Mouse (Mus musculus): ENCODE measurements around the gene Wbp11. TPM values are rescaled to one million over a fixed set of nuclear protein-coding genes. Genes with fewer than 3 reads are reported as not detected.
"Not testable (repeated sequence)": the region's sequence is repeated elsewhere in the genome, so short reads cannot be mapped to it uniquely, and the experiment has no call there.

The Wbp11 gene
- polyA plus RNA-seq, 1 experiment, result 57.0 TPM

DNA sequence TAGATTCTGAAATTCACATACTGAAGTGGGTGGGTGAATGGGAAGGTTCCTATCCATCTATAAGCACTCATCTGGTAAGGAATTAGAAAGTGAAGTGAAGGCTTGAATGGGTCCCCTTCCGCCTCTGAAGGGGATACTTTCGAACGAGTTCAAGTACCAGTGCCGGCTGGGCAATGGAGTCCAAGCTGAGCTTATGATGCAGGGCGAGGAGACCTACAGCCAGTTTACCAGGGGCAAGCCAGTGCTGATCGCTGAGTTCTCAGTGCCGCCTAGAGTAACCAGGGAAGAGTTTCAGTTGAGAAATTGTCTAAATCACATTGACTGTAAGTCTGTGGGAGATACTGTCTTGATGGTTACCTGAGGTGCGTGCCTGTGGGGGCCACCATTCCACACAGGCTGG is 27.3 kb downstream of the Wbp11 start:
- no peak for DNase-seq
- no peak for TF ChIP-seq POLR2A (IDR thresholded peaks at IDR 0.05; ENCODE audit: borderline replicate concordance, insufficient read depth, low read length)
- no peak for TF ChIP-seq CTCF (IDR thresholded peaks at IDR 0.05; ENCODE audit: borderline replicate concordance, insufficient read depth, low read depth, low read length)
- Histone ChIP-seq H3K27me3 (ENCODE audit: control insufficient read depth, insufficient read depth, low read length) (no peaks in the 10 kb centered on the region), H3K4me3 (replicated peaks; ENCODE audit: insufficient read depth, low read depth, low read length) (no peak overlapping the region), H3K27ac (ENCODE audit: insufficient read depth, low read length) (no peak overlapping the region), H3K4me1 (ENCODE audit: control insufficient read depth, insufficient read depth, low read length) (no peaks in the 10 kb centered on the region)
- WGBS, result 95% methylated on average over 8 of the region's 8 CpGs

DNA sequence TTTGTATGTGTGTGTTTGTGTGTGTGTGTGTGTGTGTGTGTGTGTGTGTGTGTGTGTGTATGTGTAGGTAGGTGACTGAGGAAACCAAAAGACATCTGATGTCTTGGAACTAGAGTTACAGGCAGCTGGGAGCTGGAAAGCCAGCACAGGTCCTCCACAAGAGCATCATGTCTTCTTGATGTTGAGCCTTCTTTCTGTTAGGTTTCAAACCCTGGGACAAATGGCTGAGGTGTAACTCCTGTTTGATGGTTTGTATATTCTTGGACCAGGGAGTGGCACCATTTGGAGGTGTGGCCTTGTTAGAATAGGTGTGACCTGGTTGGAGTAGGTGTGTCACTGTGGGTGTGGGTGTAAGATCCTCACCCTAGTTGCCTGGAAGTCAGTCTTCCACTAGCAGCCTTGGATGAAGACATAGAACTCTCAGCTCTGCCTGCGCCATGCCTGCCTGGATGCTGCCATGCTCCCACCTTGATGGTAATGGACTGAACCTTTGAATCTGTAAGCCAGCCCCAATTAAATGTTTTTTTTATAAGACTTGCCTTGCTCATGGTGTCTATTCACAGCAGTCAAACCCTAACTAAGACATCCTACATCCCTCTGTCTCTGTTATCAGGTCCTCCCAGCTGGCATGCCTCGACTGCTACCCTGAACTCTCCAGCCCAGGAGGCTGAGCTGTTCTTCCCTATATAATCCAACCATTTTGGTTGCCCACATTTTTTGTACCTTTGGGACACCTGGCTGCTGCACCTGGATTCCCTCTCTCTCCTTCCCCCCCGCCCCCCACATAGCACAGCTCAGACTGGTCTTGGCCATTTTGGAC is 29.9 kb downstream of the Wbp11 start:
- not testable (repeated sequence) for H3K4me1 ChIP-seq (ENCODE audit: control insufficient read depth, insufficient read depth, low read length); DNase-seq; H3K27me3 ChIP-seq (ENCODE audit: control insufficient read depth, insufficient read depth, low read length); H3K27ac ChIP-seq (ENCODE audit: insufficient read depth, low read length); H3K4me3 ChIP-seq (replicated peaks; ENCODE audit: insufficient read depth, low read depth, low read length)
- 90% methylated on average over 3 of the region's 3 CpGs for WGBS

DNA sequence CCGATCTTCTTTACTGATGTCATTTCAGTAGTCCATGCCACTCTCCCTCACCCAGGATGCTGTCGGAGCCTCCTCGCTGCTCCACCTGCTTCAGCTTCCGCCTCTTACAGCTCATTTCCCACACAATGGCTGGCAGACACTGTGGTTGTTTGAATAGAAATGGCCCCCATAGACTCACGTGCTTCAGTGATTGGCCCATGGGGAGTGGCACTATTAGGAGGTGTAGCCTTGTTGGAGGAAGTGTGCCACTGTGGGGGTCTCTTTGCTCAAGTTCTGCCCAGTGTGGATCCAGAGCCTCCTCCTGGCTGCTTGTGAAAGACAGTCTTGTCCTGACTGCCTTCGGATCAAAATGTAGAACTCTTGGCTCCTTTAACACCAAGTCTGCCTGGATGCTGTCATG is 32.2 kb downstream of the Wbp11 start:
- DNase-seq, result no peak
- TF ChIP-seq POLR2A (IDR thresholded peaks at IDR 0.05; ENCODE audit: borderline replicate concordance, insufficient read depth, low read length) (no peak), CTCF (IDR thresholded peaks at IDR 0.05; ENCODE audit: borderline replicate concordance, insufficient read depth, low read depth, low read length) (no peak)
- no peak overlapping the region for H3K27ac ChIP-seq (ENCODE audit: insufficient read depth, low read length)
- no peaks in the 10 kb centered on the region for H3K4me1 ChIP-seq (ENCODE audit: control insufficient read depth, insufficient read depth, low read length)
- H3K4me3 ChIP-seq (replicated peaks; ENCODE audit: insufficient read depth, low read depth, low read length), result no peak overlapping the region
- 63% methylated on average over 6 of the region's 6 CpGs for WGBS
- H3K27me3 ChIP-seq (ENCODE audit: control insufficient read depth, insufficient read depth, low read length), result no peaks in the 10 kb centered on the region

DNA sequence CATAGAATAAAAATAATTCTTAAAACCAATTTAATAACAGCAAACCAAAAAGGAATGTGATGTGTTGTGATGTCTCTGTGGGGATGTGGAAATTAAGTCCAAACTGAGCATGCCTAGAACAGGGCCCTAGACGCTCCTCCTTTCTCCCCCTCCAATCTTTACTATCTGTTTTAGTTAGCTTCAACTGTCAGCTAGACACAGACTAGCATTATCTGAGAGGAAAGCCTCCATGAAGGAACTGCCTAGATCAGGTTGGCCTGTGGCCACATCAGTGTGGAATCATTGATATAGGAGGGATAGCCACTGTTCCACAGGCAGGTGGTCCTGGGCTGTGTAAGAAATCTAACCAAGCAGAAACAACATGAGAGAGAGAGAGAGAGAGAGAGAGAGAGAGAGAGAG is 32.9 kb downstream of the Wbp11 start:
- H3K27ac ChIP-seq (ENCODE audit: insufficient read depth, low read length), result no peak overlapping the region
- WGBS, result 88% methylated on average over 1 of the region's 1 CpGs
- H3K4me1 ChIP-seq (ENCODE audit: control insufficient read depth, insufficient read depth, low read length), result no peaks in the 10 kb centered on the region
- no peak for DNase-seq
- TF ChIP-seq CTCF (IDR thresholded peaks at IDR 0.05; ENCODE audit: borderline replicate concordance, insufficient read depth, low read depth, low read length) (no peak), POLR2A (IDR thresholded peaks at IDR 0.05; ENCODE audit: borderline replicate concordance, insufficient read depth, low read length) (no peak)
- H3K27me3 ChIP-seq (ENCODE audit: control insufficient read depth, insufficient read depth, low read length), result no peaks in the 10 kb centered on the region
- H3K4me3 ChIP-seq (replicated peaks; ENCODE audit: insufficient read depth, low read depth, low read length), result no peak overlapping the region

DNA sequence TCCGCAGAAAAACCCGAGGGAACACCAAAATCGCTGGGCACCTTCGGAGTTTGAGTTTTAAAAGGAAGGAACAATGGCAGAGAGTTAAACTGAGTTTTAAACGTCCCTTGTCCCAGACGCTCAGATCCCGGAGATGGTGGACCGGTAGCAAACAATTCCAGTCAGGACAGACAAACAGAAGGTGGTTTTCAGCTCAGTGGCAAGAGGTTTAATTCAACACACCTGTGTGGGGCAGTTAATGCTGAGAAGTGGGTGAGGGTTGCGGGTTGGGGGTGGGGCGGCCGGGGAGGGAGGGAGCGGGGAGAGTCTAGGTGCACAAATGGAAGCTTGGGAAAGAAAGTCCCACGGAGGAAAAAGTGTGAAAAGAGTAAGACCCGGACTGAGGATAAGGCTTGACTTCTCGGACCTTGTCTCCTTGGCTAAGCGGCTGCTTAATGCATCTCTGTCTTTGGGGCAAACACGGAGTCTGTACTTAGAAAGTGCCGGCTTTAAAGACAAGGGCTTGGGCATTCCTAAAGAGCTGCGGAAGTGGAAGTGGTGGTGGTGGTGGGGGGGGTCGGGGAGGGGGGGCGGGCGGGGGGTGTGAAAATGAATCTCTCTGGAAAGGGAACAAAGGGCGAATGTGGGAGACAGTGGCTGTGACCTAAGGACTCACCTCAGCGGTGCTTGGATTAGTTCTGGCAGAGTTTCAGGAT is 34.1 kb downstream of the Wbp11 start:
- H3K4me3 ChIP-seq (replicated peaks; ENCODE audit: insufficient read depth, low read depth, low read length), result peak overlapping the region; percentile 23
- no peaks in the 10 kb centered on the region for H3K4me1 ChIP-seq (ENCODE audit: control insufficient read depth, insufficient read depth, low read length)
- TF ChIP-seq CTCF (IDR thresholded peaks at IDR 0.05; ENCODE audit: borderline replicate concordance, insufficient read depth, low read depth, low read length) (no peak), POLR2A (IDR thresholded peaks at IDR 0.05; ENCODE audit: borderline replicate concordance, insufficient read depth, low read length) (no peak)
- no peak for DNase-seq
- no peak overlapping the region for H3K27ac ChIP-seq (ENCODE audit: insufficient read depth, low read length)
- WGBS, result 2% methylated on average over 23 of the region's 24 CpGs
- no peaks in the 10 kb centered on the region for H3K27me3 ChIP-seq (ENCODE audit: control insufficient read depth, insufficient read depth, low read length)

DNA sequence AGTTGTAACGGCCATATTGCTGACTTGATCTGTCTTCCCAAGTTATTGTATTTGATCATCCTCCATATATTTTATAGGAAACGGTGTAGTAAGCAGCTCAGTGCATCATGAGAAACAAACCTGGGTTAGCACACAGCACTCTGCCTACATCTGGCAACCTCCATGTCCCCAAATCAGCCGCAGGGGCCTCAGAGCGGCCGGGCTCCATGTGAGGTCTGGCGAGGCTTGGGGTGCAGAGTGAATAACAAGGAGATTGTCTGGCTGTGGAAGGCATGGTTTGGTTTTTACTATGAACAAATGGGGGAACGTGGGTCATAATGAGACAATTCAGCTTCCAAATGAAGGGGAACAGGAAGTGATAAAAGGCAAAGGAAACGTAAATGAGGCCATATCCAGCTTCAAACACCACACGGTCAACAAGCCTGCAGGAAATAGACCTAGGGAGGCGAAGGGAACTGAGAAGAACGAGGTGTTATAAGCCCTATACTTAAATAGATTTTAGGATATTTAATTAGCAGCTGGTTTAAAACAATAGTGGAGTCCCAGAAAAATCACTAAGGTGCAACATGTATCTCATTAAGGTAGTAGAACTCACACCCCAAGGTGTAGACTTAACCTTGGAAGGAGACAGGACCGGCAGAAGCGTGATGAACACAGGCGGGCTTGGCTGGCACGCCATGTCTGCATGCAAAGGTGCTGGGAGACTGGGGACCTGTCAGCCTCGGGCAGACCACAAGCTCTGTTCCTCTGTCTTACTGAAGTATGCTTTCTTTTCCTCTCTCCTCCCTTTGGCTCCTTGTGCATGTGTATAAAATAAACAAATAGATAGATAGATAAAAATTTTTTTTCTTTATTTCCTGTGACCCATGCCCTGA is 34.9 kb downstream of the Wbp11 start:
- WGBS, result 40% methylated on average over 16 of the region's 16 CpGs
- TF ChIP-seq POLR2A (IDR thresholded peaks at IDR 0.05; ENCODE audit: borderline replicate concordance, insufficient read depth, low read length) (no peak), CTCF (IDR thresholded peaks at IDR 0.05; ENCODE audit: borderline replicate concordance, insufficient read depth, low read depth, low read length) (no peak)
- no peak for DNase-seq
- no peak overlapping the region for H3K27ac ChIP-seq (ENCODE audit: insufficient read depth, low read length)
- H3K4me3 ChIP-seq (replicated peaks; ENCODE audit: insufficient read depth, low read depth, low read length), result no peak overlapping the region
- no peaks in the 10 kb centered on the region for H3K4me1 ChIP-seq (ENCODE audit: control insufficient read depth, insufficient read depth, low read length)
- H3K27me3 ChIP-seq (ENCODE audit: control insufficient read depth, insufficient read depth, low read length), result no peaks in the 10 kb centered on the region

DNA sequence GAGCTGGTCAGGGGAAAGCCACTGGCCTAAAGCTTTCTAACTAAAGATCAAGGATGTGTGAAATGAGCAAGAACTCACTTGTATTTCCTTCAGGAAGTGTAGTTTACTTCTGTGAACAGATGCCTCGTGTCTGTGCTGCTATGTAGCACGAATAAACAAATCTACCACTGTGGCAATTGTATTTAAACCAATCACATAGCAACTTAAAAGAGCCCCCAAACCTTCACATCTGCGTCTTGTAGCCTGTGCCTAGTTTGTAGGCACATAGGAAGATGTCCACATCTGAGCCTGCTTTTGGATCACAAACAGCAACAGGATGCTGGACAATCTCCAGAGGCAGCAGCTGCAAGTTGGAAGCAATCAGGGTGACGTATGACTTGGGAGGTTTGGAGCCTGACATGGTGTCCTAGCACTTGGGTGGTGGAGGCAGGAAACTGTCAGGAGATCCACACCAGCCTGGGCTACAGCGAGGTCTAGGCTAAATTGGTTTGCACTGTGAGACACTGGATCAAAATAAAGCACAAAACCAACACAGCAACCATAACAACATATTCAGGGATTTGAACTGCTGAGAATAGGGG is 38.6 kb downstream of the Wbp11 start:
- no peak for DNase-seq
- no peak overlapping the region for H3K4me3 ChIP-seq (replicated peaks; ENCODE audit: insufficient read depth, low read depth, low read length)
- WGBS, result 35% methylated on average over 5 of the region's 5 CpGs
- H3K4me1 ChIP-seq (ENCODE audit: control insufficient read depth, insufficient read depth, low read length), result no peaks in the 10 kb centered on the region
- TF ChIP-seq POLR2A (IDR thresholded peaks at IDR 0.05; ENCODE audit: borderline replicate concordance, insufficient read depth, low read length) (no peak), CTCF (IDR thresholded peaks at IDR 0.05; ENCODE audit: borderline replicate concordance, insufficient read depth, low read depth, low read length) (no peak)
- no peak overlapping the region for H3K27ac ChIP-seq (ENCODE audit: insufficient read depth, low read length)
- no peaks in the 10 kb centered on the region for H3K27me3 ChIP-seq (ENCODE audit: control insufficient read depth, insufficient read depth, low read length)
